Mouse (Mus musculus) MEL (cell line): ENCODE results near the gene Glp2r. TPM values are rescaled to one million over a fixed set of nuclear protein-coding genes. Genes with fewer than 3 reads are reported as not detected.

Experiments used
- DNase-seq: peaks from one replicate; pipeline ENCODE4 v3.0.0; 2011; ENCODE audit warnings: low read depth, low spot score
- H3K27ac ChIP-seq: 2 replicates; pipeline ENCODE4 v1.5.1; 2012; ENCODE audit warnings: low read depth, mild to moderate bottlenecking, control low read depth, low read length, moderate library complexity; ENCODE audit not compliant: control insufficient read depth
- H3K27me3 ChIP-seq, 2 experiments: fragments of 150-350 bp in 1 of 2; sonication (generic) in 1 of 2; 2 replicates each; pipeline ENCODE4 v1.6.1; 2012; ENCODE audit warnings: low read length in 2 of 2, mild to moderate bottlenecking in 2 of 2, improper control_type of control experiment in 1 of 2, moderate library complexity in 1 of 2; ENCODE audit not compliant: insufficient read depth in 2 of 2, control insufficient read depth in 1 of 2
- H3K36me3 ChIP-seq, 2 experiments: 2 replicates each; pipeline ENCODE4 v1.6.1; 2012 to 2014; ENCODE audit warnings: low read length in 2 of 2, improper control_type of control experiment in 1 of 2, inconsistent platforms in 1 of 2, mild to moderate bottlenecking in 1 of 2; ENCODE audit not compliant: insufficient read depth in 2 of 2, control insufficient read depth in 1 of 2
- H3K4me1 ChIP-seq, 2 experiments: fragments of 150-350 bp in 1 of 2; sonication (generic) in 1 of 2; 2 replicates each; pipeline ENCODE4 v1.6.1; 2012; ENCODE audit warnings: low read length in 2 of 2, improper control_type of control experiment in 1 of 2, mild to moderate bottlenecking in 1 of 2; ENCODE audit not compliant: insufficient read depth in 2 of 2, control insufficient read depth in 1 of 2
- H3K4me3 ChIP-seq, 2 experiments: fragments of 150-350 bp in 1 of 2; sonication (generic) in 1 of 2; 2 replicates each; pipeline ENCODE4 v1.5.1; 2012; ENCODE audit warnings: low read depth in 2 of 2, low read length in 2 of 2, mild to moderate bottlenecking in 2 of 2, moderate library complexity in 2 of 2, control low read depth in 1 of 2, improper control_type of control experiment in 1 of 2; ENCODE audit not compliant: control insufficient read depth in 1 of 2, insufficient read depth in 1 of 2
- H3K79me2 ChIP-seq: 2 replicates; pipeline ENCODE4 v1.6.1; 2012; ENCODE audit warnings: mild to moderate bottlenecking, low read length, moderate library complexity; ENCODE audit not compliant: control insufficient read depth, poor library complexity, insufficient read depth
- H3K9ac ChIP-seq: 2 replicates; pipeline ENCODE4 v1.6.1; 2012; ENCODE audit warnings: low read depth, mild to moderate bottlenecking, control low read depth, low read length, moderate library complexity; ENCODE audit not compliant: control insufficient read depth, poor library complexity, severe bottlenecking
- H3K9me3 ChIP-seq: fragments of 150-350 bp; sonication (generic); replicated peaks from 2 replicates; pipeline ENCODE4 v1.6.1; 2012; ENCODE audit warnings: mild to moderate bottlenecking, low read length, improper control_type of control experiment, moderate library complexity; ENCODE audit not compliant: insufficient read depth
- BHLHE40 ChIP-seq: IDR thresholded peaks from 2 replicates; pipeline ENCODE4 v1.6.1; 2012; ENCODE audit warnings: low read depth, mild to moderate bottlenecking, inconsistent platforms, low read length, improper control_type of control experiment, borderline replicate concordance
- CHD1 ChIP-seq: IDR thresholded peaks from 2 replicates; pipeline ENCODE4 v1.6.1; 2012; ENCODE audit warnings: low read depth, mild to moderate bottlenecking, inconsistent platforms, low read length, improper control_type of control experiment
- CHD2 ChIP-seq: IDR thresholded peaks from 2 replicates; pipeline ENCODE4 v1.6.1; 2011; ENCODE audit warnings: low read length, improper control_type of control experiment
- CTCF ChIP-seq, 3 experiments: IDR thresholded peaks in 2 of 3; conservative IDR thresholded peaks in 1 of 3; 2 replicates each; pipeline ENCODE4 v1.5.1; 2011 to 2012; ENCODE audit warnings: low read length in 3 of 3, low read depth in 2 of 3, mild to moderate bottlenecking in 2 of 3, improper control_type of control experiment in 1 of 3, inconsistent platforms in 1 of 3, mixed read lengths in 1 of 3, moderate library complexity in 1 of 3; ENCODE audit not compliant: control insufficient read depth in 1 of 3, insufficient read depth in 1 of 3, poor library complexity in 1 of 3, severe bottlenecking in 1 of 3
- E2F4 ChIP-seq: IDR thresholded peaks from 2 replicates; pipeline ENCODE4 v1.6.1; 2011; ENCODE audit warnings: low read depth, low read length, improper control_type of control experiment, borderline replicate concordance
- ELF1 ChIP-seq: IDR thresholded peaks from 2 replicates; pipeline ENCODE4 v1.6.1; 2014; ENCODE audit warnings: low read depth, mild to moderate bottlenecking, inconsistent platforms, low read length, improper control_type of control experiment, moderate library complexity
- EP300 ChIP-seq, 2 experiments: IDR thresholded peaks; 2 replicates each; pipeline ENCODE4 v1.6.1; 2011; ENCODE audit warnings: improper control_type of control experiment in 2 of 2, low read length in 2 of 2, low read depth in 1 of 2, mild to moderate bottlenecking in 1 of 2
- ETS1 ChIP-seq: IDR thresholded peaks from 2 replicates; pipeline ENCODE4 v1.6.1; 2012; ENCODE audit warnings: low read depth, mild to moderate bottlenecking, inconsistent platforms, low read length, improper control_type of control experiment, moderate library complexity
- GABPA ChIP-seq: IDR thresholded peaks from 2 replicates; pipeline ENCODE4 v1.6.1; 2012; ENCODE audit warnings: low read depth, mild to moderate bottlenecking, inconsistent platforms, low read length, improper control_type of control experiment, moderate library complexity
- MAFK ChIP-seq: IDR thresholded peaks from 2 replicates; pipeline ENCODE4 v1.6.1; 2011; ENCODE audit warnings: low read depth, mild to moderate bottlenecking, low read length, improper control_type of control experiment, borderline replicate concordance
- MAX ChIP-seq: IDR thresholded peaks from 2 replicates; pipeline ENCODE4 v1.6.1; 2011; ENCODE audit warnings: low read length, improper control_type of control experiment
- MEF2A ChIP-seq: IDR thresholded peaks from 2 replicates; pipeline ENCODE4 v1.6.1; 2014; ENCODE audit warnings: low read depth, mild to moderate bottlenecking, inconsistent platforms, low read length, improper control_type of control experiment; ENCODE audit not compliant: poor library complexity, insufficient replicate concordance, severe bottlenecking; ENCODE audit errors: extremely low read depth
- MXI1 ChIP-seq: IDR thresholded peaks from 2 replicates; pipeline ENCODE4 v1.6.1; 2011; ENCODE audit warnings: mild to moderate bottlenecking, low read depth, low read length, improper control_type of control experiment
- MYC ChIP-seq: IDR thresholded peaks from 2 replicates; pipeline ENCODE4 v1.6.1; 2011; ENCODE audit warnings: low read depth, mild to moderate bottlenecking, low read length, improper control_type of control experiment, moderate library complexity
- NRF1 ChIP-seq: IDR thresholded peaks from 2 replicates; pipeline ENCODE4 v1.6.1; 2014; ENCODE audit warnings: low read depth, mild to moderate bottlenecking, inconsistent platforms, low read length, improper control_type of control experiment, moderate library complexity; ENCODE audit not compliant: poor library complexity, insufficient read depth, severe bottlenecking
- POLR2AphosphoS2 ChIP-seq: IDR thresholded peaks from 2 replicates; pipeline ENCODE4 v1.6.1; 2011; ENCODE audit warnings: low read length, improper control_type of control experiment
- RCOR1 ChIP-seq: IDR thresholded peaks from 2 replicates; pipeline ENCODE4 v1.6.1; 2012; ENCODE audit warnings: low read depth, mild to moderate bottlenecking, inconsistent platforms, low read length, improper control_type of control experiment
- SIN3A ChIP-seq: IDR thresholded peaks from 2 replicates; pipeline ENCODE4 v1.6.1; 2012; ENCODE audit warnings: low read length, improper control_type of control experiment, inconsistent platforms
- SMC3 ChIP-seq: IDR thresholded peaks from 2 replicates; pipeline ENCODE4 v1.6.1; 2011; ENCODE audit warnings: low read depth, low read length, improper control_type of control experiment
- TAL1 ChIP-seq: IDR thresholded peaks from 2 replicates; pipeline ENCODE4 v1.6.1; 2012; ENCODE audit warnings: mild to moderate bottlenecking, inconsistent platforms, low read length, moderate library complexity, mixed read lengths
- TCF12 ChIP-seq: IDR thresholded peaks from 2 replicates; pipeline ENCODE4 v1.6.1; 2014; ENCODE audit warnings: low read depth, mild to moderate bottlenecking, inconsistent platforms, low read length, improper control_type of control experiment, moderate library complexity
- UBTF ChIP-seq: IDR thresholded peaks from 2 replicates; pipeline ENCODE4 v1.6.1; 2012; ENCODE audit warnings: low read depth, mild to moderate bottlenecking, inconsistent platforms, low read length, improper control_type of control experiment, moderate library complexity, borderline replicate concordance; ENCODE audit not compliant: insufficient read depth
- ZC3H11A ChIP-seq: IDR thresholded peaks from 2 replicates; pipeline ENCODE4 v1.6.1; 2012; ENCODE audit warnings: low read depth, mild to moderate bottlenecking, inconsistent platforms, low read length, improper control_type of control experiment
- ZKSCAN1 ChIP-seq: IDR thresholded peaks from 2 replicates; pipeline ENCODE4 v1.6.1; 2012; ENCODE audit warnings: low read depth, mild to moderate bottlenecking, inconsistent platforms, low read length, improper control_type of control experiment, moderate library complexity
- ZMIZ1 ChIP-seq: IDR thresholded peaks from 2 replicates; pipeline ENCODE4 v1.6.1; 2012; ENCODE audit warnings: low read depth, mild to moderate bottlenecking, inconsistent platforms, low read length, improper control_type of control experiment, moderate library complexity
- ZNF384 ChIP-seq: IDR thresholded peaks from 2 replicates; pipeline ENCODE4 v1.6.1; 2012; ENCODE audit warnings: low read depth, mild to moderate bottlenecking, inconsistent platforms, low read length, improper control_type of control experiment
- polyA plus RNA-seq, 2 experiments: library from polyadenylated mRNA; stranded (reverse) in 1 of 2; unstranded in 1 of 2; fragments of >175 nt in 1 of 2; fragments of >200 nt in 1 of 2; gene quantifications; 2 replicates each; pipeline versions ENCODE4 v1.2.1 to v1.2.4; 2012; ENCODE audit warnings: low replicate concordance in 2 of 2, low read depth in 1 of 2; ENCODE audit not compliant: insufficient read length in 2 of 2, insufficient read depth in 1 of 2, missing spikeins in 1 of 2
- total RNA-seq: library from RNA; depleted of rRNA; stranded (reverse); fragments of 300-350 nt; gene quantifications from 2 replicates; pipeline ENCODE4 v1.2.3, GENCODE M21; 2012

Gene Glp2r
- total and polyA plus RNA-seq, 3 experiments: not detected

GRCm38 (mm10) chr11:67734597-67734996 lies 36.4 kb downstream of the Glp2r start:
- no peaks in the 10 kb centered on the region for H3K27me3 ChIP-seq
- H3K4me3 ChIP-seq: no peak overlapping the region
- no peaks in the 10 kb centered on the region for H3K4me1 ChIP-seq
- no peaks in the 10 kb centered on the region for H3K79me2 ChIP-seq
- no peaks in the 10 kb centered on the region for H3K9me3 ChIP-seq
- no peak overlapping the region for H3K9ac ChIP-seq
- TF ChIP-seq MEF2A (no peak), SMC3 (no peak), MAFK (no peak), POLR2AphosphoS2 (no peak), BHLHE40 (no peak), MYC (no peak), TAL1 (no peak), CHD2 (no peak), MAX (no peak), ETS1 (no peak), ZNF384 (no peak), MXI1 (no peak), GABPA (no peak), ELF1 (no peak)
- DNase-seq: no peak
- no peak overlapping the region for H3K27ac ChIP-seq
- H3K36me3 ChIP-seq: no peaks in the 10 kb centered on the region

- Histone ChIP-seq H3K9me3 (no peaks in the 10 kb centered on the region), H3K27ac (no peak overlapping the region), H3K9ac (no peak overlapping the region), H3K36me3 (no peaks in the 10 kb centered on the region), H3K79me2 (no peaks in the 10 kb centered on the region), H3K27me3 (no peaks in the 10 kb centered on the region), H3K4me3 (no peak overlapping the region), H3K4me1 (no peaks in the 10 kb centered on the region)
- TF ChIP-seq CTCF (IDR thresholded peaks at IDR 0.05 in 2 of 3, conservative IDR thresholded peaks at IDR 0.05 in 1 of 3; ENCODE audit: control insufficient read depth in 1 of 3, insufficient read depth in 1 of 3, low read depth in 2 of 3, low read length in 3 of 3, poor library complexity in 1 of 3, severe bottlenecking in 1 of 3): no peak
- TF ChIP-seq MYC: no peak
- no peak for TF ChIP-seq ZKSCAN1
- TF ChIP-seq SIN3A: no peak
- no peak for TF ChIP-seq NRF1
- no peak for TF ChIP-seq MAX
- TF ChIP-seq POLR2AphosphoS2: no peak
- no peak for TF ChIP-seq ETS1
- no peak for TF ChIP-seq ZC3H11A
- no peak for TF ChIP-seq SMC3
- TF ChIP-seq TCF12: no peak
- TF ChIP-seq UBTF: no peak
- TF ChIP-seq ELF1: no peak
- no peak for TF ChIP-seq E2F4
- no peak for TF ChIP-seq EP300 (IDR thresholded peaks at IDR 0.05; ENCODE audit: low read depth in 1 of 2, low read length in 2 of 2)
- TF ChIP-seq ZMIZ1: no peak
- no peak for TF ChIP-seq RCOR1
- no peak for TF ChIP-seq CHD1
- DNase-seq: no peak
Measured at GRCm38 (mm10) chr11:67733726-67734125, 37.2 kb downstream of the Glp2r start.
